Comparison of ENCODE assay signal across 9 mouse cellular contexts in the genomic region with DNA sequence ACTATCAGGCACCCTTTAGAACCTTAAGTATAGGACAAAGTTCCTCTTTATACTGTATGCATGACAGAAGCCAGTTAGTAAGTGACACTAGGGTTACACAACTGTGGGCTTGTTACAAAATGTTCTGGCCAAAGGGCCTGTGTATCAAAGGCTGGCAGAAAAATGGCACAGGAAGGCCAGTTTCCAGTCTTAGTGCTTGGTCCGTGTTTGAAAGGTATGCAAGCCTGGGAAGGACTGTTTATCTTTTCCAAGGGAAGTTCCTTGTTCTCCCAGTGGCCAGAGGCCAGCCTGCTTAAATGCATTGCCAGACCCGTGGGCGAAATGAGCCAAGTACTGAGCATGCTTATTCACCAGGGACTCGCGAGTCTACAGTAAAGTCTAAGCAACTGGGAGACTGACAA. TPM values are rescaled to one million over a fixed set of nuclear protein-coding genes. Genes with fewer than 3 reads are reported as not detected.
DNase-seq lines count a peak whose midpoint lies in the region; ATAC-seq and TF ChIP-seq lines count a peak whose summit lies in the region.
"Had no signal": no experiment of that assay in that cellular context is flagged by ENCODE, and none has a peak within 500 bp of the region (broad histone marks: within the 10 kb centered on the region; RNA-seq: fewer than 3 reads in every experiment).

No protein-coding gene starts in this region.

- peak; percentile 70 to 82 for DNase-seq in kidney, adult 8-10 months
- peak; percentile 33 for DNase-seq in brain, embryonic 14.5 days (ENCODE audit: low read depth)
- peak; percentile 56 to 67 for DNase-seq in layer of hippocampus, postnatal 10 days (ENCODE audit: low spot score in 2 of 2)
- DNase-seq in lung, postnatal 4 days = peak; percentile 72 to 86
- DNase-seq in thymus, postnatal 4 days = no peak

- no peak overlapping the region for H3K4me2 ChIP-seq in kidney, embryonic 15.5 days
- no peak overlapping the region for H3K4me2 ChIP-seq in forebrain, embryonic 16.5 days (ENCODE audit: low read length)
- H3K4me2 ChIP-seq: limb, embryonic 12.5 days had no signal

- H3K4me3 ChIP-seq in kidney, embryonic 15.5 days (replicated peaks) = no peak overlapping the region
- H3K4me3 ChIP-seq in forebrain, embryonic 16.5 days (replicated peaks; ENCODE audit: low read length) = no peak overlapping the region
- H3K4me3 ChIP-seq: limb, embryonic 12.5 days had no signal

- H3K27ac ChIP-seq in kidney, embryonic 15.5 days = no peak overlapping the region
- no peak overlapping the region for H3K27ac ChIP-seq in forebrain, embryonic 16.5 days (ENCODE audit: low read length)
- H3K27ac ChIP-seq: limb, embryonic 12.5 days had no signal

- peaks cover 83% of the 10 kb centered on the region for H3K36me3 ChIP-seq in kidney, embryonic 15.5 days
- peaks cover 13% of the 10 kb centered on the region for H3K36me3 ChIP-seq in forebrain, embryonic 16.5 days (ENCODE audit: control insufficient read depth, insufficient read depth)

- ATAC-seq in kidney, embryonic 15.5 days (replicated peaks; ENCODE audit: low FRiP score) = no peak
- ATAC-seq in granulocyte monocyte progenitor cell, adult 5-6 weeks (replicated peaks; ENCODE audit: poor library complexity, severe bottlenecking) = peak; percentile 100
- no peak; the same call in 1 of the 2 replicates for ATAC-seq in forebrain, embryonic 16.5 days

- TF ChIP-seq CTCF in brain, embryonic 14.5 days (IDR thresholded peaks at IDR 0.05; ENCODE audit: borderline replicate concordance, extremely low read depth, insufficient read depth, insufficient read length) = no peak

- no peak for TF ChIP-seq POLR2A in brain, embryonic 14.5 days (IDR thresholded peaks at IDR 0.05; ENCODE audit: borderline replicate concordance, extremely low read depth, insufficient read depth, insufficient read length, poor library complexity, severe bottlenecking)

- 0 out of 2 replicates have a peak, but pooled peaks cover 2% of the 10 kb centered on the region for H3K9me3 ChIP-seq in kidney, embryonic 15.5 days (replicated peaks)
- no peaks in the 10 kb centered on the region for H3K9me3 ChIP-seq in forebrain, embryonic 16.5 days (ENCODE audit: control insufficient read depth, low read length)
- H3K9me3 ChIP-seq: limb, embryonic 12.5 days had no signal

- no peak overlapping the region for H3K9ac ChIP-seq in kidney, embryonic 15.5 days
- H3K9ac ChIP-seq in forebrain, embryonic 16.5 days (replicated peaks; ENCODE audit: low read depth, low read length) = no peak overlapping the region
- H3K9ac ChIP-seq: limb, embryonic 12.5 days had no signal

- WGBS in kidney, embryonic 15.5 days = 80% methylated on average over 5 of the region's 5 CpGs
- 71% methylated on average over 5 of the region's 5 CpGs for WGBS in forebrain, embryonic 16.5 days

- no peaks in the 10 kb centered on the region for H3K27me3 ChIP-seq in kidney, embryonic 15.5 days
- no peaks in the 10 kb centered on the region for H3K27me3 ChIP-seq in forebrain, embryonic 16.5 days (replicated peaks; ENCODE audit: control insufficient read depth, insufficient read depth, low read length)
- H3K27me3 ChIP-seq: limb, embryonic 12.5 days had no signal

- no peaks in the 10 kb centered on the region for H3K4me1 ChIP-seq in kidney, embryonic 15.5 days
- peaks cover 3% of the 10 kb centered on the region; the same call in 1 of the 2 replicates for H3K4me1 ChIP-seq in forebrain, embryonic 16.5 days (replicated peaks; ENCODE audit: control insufficient read depth, insufficient read depth, low read length)
- H3K4me1 ChIP-seq: limb, embryonic 12.5 days had no signal

RNA-seq across cellular contexts. Expression of gene Edc3, which starts 15.0 kb away (rescaled TPM):
- 33.6 and 34.4 TPM in 2 replicates for polyA plus RNA-seq in kidney, embryonic 15.5 days (2015; fragmentation: Nextera tagmentation; extraction: Ambion mirVana)
- polyA plus RNA-seq in brain, embryonic 14.5 days (2012; rRNA removed) = 24.1 and 27.0 TPM in 2 replicates
- total RNA-seq in granulocyte monocyte progenitor cell, adult 5-6 weeks (2014; fragmentation: Nextera tagmentation) = 14.6 and 20.3 TPM in 2 replicates
- 3.5 and 4.3 TPM in 2 replicates for total RNA-seq in granulocyte monocyte progenitor cell, adult 5-6 weeks (2017)
- total RNA-seq in layer of hippocampus, postnatal 10 days (2021) = 10 to 100 TPM; 14.6 to 16.0 TPM
- 37.0 and 39.2 TPM in 2 replicates for polyA plus RNA-seq in forebrain, embryonic 16.5 days (2015; fragmentation: Nextera tagmentation; extraction: Ambion mirVana)

RNA-seq across cellular contexts. Expression of gene Cyp1a1, which starts 35.6 kb away (rescaled TPM):
- 0.08 and 0.22 TPM in 2 replicates for polyA plus RNA-seq in kidney, embryonic 15.5 days (2015; fragmentation: Nextera tagmentation; extraction: Ambion mirVana)
- polyA plus RNA-seq in brain, embryonic 14.5 days (2012; rRNA removed) = 0.13 and 0.14 TPM in 2 replicates
- total RNA-seq in granulocyte monocyte progenitor cell, adult 5-6 weeks (2014; fragmentation: Nextera tagmentation) = not detected in 2 replicates
- not detected in 2 replicates for total RNA-seq in granulocyte monocyte progenitor cell, adult 5-6 weeks (2017)
- total RNA-seq in layer of hippocampus, postnatal 10 days (2021) = under 1 TPM; 0.48 to 0.60 TPM
- polyA plus RNA-seq in forebrain, embryonic 16.5 days (2015; fragmentation: Nextera tagmentation; extraction: Ambion mirVana) = 0.12 and 0.18 TPM in 2 replicates
- polyA plus RNA-seq: limb, embryonic 12.5 days had no signal

RNA-seq across cellular contexts. Expression of gene Cyp1a2, which starts 39.8 kb away (rescaled TPM):
- not detected in 2 replicates for polyA plus RNA-seq in kidney, embryonic 15.5 days (2015; fragmentation: Nextera tagmentation; extraction: Ambion mirVana)
- not detected in 2 replicates for polyA plus RNA-seq in brain, embryonic 14.5 days (2012; rRNA removed)
- total RNA-seq in granulocyte monocyte progenitor cell, adult 5-6 weeks (2014; fragmentation: Nextera tagmentation) = not detected in 2 replicates
- total RNA-seq in granulocyte monocyte progenitor cell, adult 5-6 weeks (2017) = not detected in 2 replicates
- not detected for total RNA-seq in layer of hippocampus, postnatal 10 days (2021)
- polyA plus RNA-seq in forebrain, embryonic 16.5 days (2015; fragmentation: Nextera tagmentation; extraction: Ambion mirVana) = not detected in 2 replicates
- polyA plus RNA-seq: limb, embryonic 12.5 days had no signal

RNA-seq across cellular contexts. Expression of gene Clk3, which starts 42.3 kb away (rescaled TPM):
- polyA plus RNA-seq in kidney, embryonic 15.5 days (2015; fragmentation: Nextera tagmentation; extraction: Ambion mirVana) = 71.0 and 71.8 TPM in 2 replicates
- 153 and 188 TPM in 2 replicates for polyA plus RNA-seq in brain, embryonic 14.5 days (2012; rRNA removed)
- 44.0 and 48.0 TPM in 2 replicates for total RNA-seq in granulocyte monocyte progenitor cell, adult 5-6 weeks (2014; fragmentation: Nextera tagmentation)
- 36.8 and 49.9 TPM in 2 replicates for total RNA-seq in granulocyte monocyte progenitor cell, adult 5-6 weeks (2017)
- total RNA-seq in layer of hippocampus, postnatal 10 days (2021) = 10 to 100 TPM; 64.3 to 66.9 TPM
- polyA plus RNA-seq in forebrain, embryonic 16.5 days (2015; fragmentation: Nextera tagmentation; extraction: Ambion mirVana) = 88.9 and 97.4 TPM in 2 replicates
